Mouse (Mus musculus): ENCODE measurements around the gene Gm49369. TPM values are rescaled to one million over a fixed set of nuclear protein-coding genes. Genes with fewer than 3 reads are reported as not detected.

The Gm49369 gene
- polyA plus RNA-seq, 1 experiment from 2014 or later: 2.5 TPM

DNA sequence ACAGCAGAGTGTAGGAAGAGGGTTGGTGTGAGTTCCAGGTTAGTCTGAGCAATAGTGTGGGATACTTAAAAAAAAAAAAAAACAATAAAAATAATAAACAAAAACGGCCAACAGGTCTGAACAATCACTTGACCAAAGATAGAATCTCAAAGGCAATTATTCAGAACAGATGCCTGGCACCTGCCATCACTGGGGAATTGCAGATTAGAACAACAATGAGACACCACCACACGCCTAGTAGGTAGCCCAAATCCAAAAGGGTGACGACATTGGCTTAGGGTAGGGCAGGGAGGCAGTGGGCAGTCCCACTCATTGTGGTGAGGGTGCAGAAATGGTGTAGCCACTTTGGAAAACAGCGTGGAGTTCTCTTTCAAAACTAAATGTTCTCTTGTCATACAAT lies 9.1 kb upstream of the Gm49369 start:
- Histone ChIP-seq H3K4me3 (replicated peaks) (no peak overlapping the region), H3K27ac (no peak overlapping the region), H3K9ac (no peak overlapping the region), H3K9me3 (replicated peaks) (no peaks in the 10 kb centered on the region), H3K4me1 (peaks cover 26% of the 10 kb centered on the region), H3K36me3 (no peaks in the 10 kb centered on the region), H3K4me2 (no peak overlapping the region), H3K27me3 (no peaks in the 10 kb centered on the region)
- 72% methylated on average over 4 of the region's 4 CpGs for WGBS
- ATAC-seq (replicated peaks; ENCODE audit: low FRiP score): no peak

DNA sequence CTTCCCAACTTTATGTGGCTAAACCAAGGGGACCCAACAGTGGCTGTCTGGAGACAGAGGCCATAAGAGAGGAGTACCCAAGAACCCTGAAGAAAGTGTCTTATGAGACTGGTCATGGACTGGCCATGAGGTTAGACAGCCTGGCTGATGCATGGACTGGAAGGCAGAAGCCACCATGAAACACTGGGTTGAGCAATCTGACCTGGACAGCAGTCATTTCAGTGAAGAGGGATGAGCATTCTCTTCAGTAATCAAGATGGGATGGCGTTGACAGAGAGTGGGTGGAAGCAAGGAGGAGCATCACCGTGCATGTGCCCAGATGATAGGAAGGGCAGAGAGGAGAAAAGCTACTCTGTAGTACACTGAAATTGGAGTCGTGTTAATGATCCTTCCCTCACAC lies 8.6 kb upstream of the Gm49369 start:
- Histone ChIP-seq H3K27me3 (no peaks in the 10 kb centered on the region), H3K9ac (no peak overlapping the region), H3K4me2 (no peak overlapping the region), H3K4me1 (peaks cover 31% of the 10 kb centered on the region), H3K4me3 (replicated peaks) (no peak overlapping the region), H3K9me3 (replicated peaks) (no peaks in the 10 kb centered on the region), H3K27ac (no peak overlapping the region), H3K36me3 (no peaks in the 10 kb centered on the region)
- WGBS: 68% methylated on average over 3 of the region's 3 CpGs
- ATAC-seq (replicated peaks; ENCODE audit: low FRiP score): no peak

DNA sequence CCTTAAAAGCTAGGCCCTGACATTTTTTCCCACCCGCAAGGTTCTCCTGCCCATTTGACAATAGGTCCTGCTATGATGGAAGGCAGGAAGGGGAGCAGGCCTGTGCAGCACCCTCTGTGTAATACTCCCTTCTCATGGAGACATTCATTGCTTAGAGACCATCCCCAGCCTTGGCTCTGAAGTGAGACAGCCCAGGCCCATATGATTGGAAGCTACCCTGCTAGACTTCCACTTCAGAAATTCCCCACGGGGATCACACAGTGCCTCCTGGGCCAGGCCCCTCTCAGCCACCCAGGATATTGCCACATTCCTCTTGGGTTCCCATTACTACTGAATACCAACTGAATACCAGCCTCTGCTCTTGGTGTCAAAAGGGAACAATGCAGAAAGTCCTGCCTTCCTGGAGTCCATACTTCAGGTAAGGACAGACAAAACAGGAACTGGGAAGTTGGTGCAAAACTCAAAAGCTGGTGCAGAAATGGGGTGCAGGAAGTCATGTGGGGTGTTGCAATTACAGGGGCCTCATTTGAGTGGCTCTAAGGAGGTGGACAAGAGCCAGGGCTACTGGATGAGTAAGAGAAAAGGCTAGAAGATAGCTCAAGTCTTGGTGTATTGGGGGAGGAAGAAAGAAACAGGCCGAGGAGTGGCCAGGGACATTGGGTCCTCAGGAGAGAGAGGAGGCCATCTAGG lies 7.6 kb upstream of the Gm49369 start:
- H3K4me3 ChIP-seq (replicated peaks): no peak overlapping the region
- 88% methylated on average over 3 of the region's 3 CpGs for WGBS
- no peak overlapping the region for H3K27ac ChIP-seq
- H3K4me2 ChIP-seq: no peak overlapping the region
- ATAC-seq (replicated peaks; ENCODE audit: low FRiP score): no peak
- peaks cover 4% of the 10 kb centered on the region for H3K36me3 ChIP-seq
- no peak overlapping the region for H3K9ac ChIP-seq
- peaks cover 41% of the 10 kb centered on the region for H3K4me1 ChIP-seq
- no peaks in the 10 kb centered on the region for H3K27me3 ChIP-seq
- H3K9me3 ChIP-seq (replicated peaks): no peaks in the 10 kb centered on the region

DNA sequence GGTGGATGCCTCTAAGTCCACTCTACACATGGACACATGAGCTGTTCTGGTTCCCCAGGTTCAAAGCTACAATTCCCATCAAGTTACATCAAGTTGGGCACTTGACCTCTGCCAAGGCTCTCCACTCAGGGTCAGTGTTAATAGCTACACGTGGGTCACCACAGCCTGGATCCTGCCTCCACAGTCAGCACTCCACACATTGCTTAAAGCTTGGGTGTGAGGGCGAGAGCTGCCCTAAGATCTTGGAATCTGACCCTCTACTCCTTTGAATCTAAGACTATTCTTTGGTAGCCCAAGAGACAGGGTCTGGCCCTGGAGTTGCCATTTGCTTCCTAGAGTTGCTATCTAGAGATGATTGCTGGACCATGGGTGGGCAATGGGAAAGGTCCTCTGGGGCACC lies 6.3 kb upstream of the Gm49369 start:
- Histone ChIP-seq H3K36me3 (peaks cover 17% of the 10 kb centered on the region), H3K4me1 (peaks cover 32% of the 10 kb centered on the region), H3K4me2 (no peak overlapping the region), H3K4me3 (replicated peaks) (no peak overlapping the region), H3K27ac (no peak overlapping the region), H3K9me3 (replicated peaks) (no peaks in the 10 kb centered on the region), H3K9ac (no peak overlapping the region), H3K27me3 (no peaks in the 10 kb centered on the region)
- WGBS: 96% methylated on average over 2 of the region's 2 CpGs
- ATAC-seq (replicated peaks; ENCODE audit: low FRiP score): no peak

DNA sequence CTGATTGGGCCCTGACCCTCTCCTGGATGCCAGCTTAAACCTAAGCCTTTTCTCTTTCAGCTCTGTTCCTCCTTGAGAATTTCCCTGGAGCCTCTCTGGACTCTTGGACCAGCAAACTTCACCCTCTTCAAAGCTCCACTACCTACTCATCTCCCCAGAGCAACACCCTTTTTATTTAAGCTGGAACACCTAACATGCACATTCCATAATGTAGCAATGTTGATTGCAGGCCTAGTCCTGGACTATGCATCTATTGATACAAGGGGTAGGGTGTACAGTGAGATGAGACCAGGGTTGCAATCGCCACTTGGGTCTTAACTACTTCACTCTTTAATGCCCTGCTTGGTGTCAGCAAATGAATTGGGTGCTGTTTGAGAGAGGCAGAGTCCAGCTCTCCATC lies 5.7 kb upstream of the Gm49369 start:
- Histone ChIP-seq H3K9me3 (replicated peaks) (no peaks in the 10 kb centered on the region), H3K36me3 (peaks cover 22% of the 10 kb centered on the region), H3K27ac (peak overlapping the region; percentile 76), H3K9ac (no peak overlapping the region), H3K4me2 (peak overlapping the region; percentile 89), H3K27me3 (no peaks in the 10 kb centered on the region), H3K4me1 (peaks cover 27% of the 10 kb centered on the region), H3K4me3 (replicated peaks) (peak overlapping the region; percentile 72)
- ATAC-seq (replicated peaks; ENCODE audit: low FRiP score): no peak
- WGBS: 92% methylated on average over 1 of the region's 1 CpGs

DNA sequence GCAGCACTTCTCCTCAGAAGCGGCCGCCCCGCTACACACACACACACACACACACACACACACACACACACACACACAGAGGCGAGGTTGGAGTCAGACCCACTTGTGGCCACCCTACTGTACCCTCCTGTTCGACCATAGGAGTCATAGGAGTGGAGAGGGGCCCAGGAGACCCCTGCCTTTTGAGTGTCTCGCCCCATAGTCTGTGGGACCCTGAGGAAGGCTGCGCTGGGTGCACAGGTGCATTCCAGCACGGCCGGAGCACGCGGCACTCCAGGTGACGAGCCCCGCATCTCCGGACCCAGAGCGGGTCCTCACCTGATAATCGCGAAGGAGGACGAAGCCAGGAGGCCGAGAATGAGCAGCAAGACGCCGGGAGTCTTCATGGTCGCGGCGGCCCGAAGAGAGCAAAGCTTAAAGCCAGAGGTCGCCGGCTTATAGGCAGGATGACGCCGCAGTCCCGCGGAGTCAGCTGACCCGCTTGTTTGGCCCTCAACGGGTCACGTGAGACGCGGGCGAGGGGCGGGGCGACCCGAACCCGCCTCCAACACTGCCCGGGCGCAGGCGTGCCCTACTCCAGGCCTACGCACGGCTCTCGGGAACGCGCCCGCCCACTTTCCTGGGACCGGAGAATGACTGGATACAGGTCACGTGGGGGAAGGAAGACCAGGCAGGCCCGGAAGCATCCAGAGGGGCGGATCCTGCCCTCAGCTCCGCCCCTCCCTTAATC lies 5.1 kb upstream of the Gm49369 start, which contains the start of gene Ctsd:
Gene Ctsd (minus strand): TSS at position 620 of the 730 bp plus-strand sequence.
- H3K36me3 ChIP-seq: peaks cover 28% of the 10 kb centered on the region
- H3K27me3 ChIP-seq: no peaks in the 10 kb centered on the region
- peaks cover 22% of the 10 kb centered on the region for H3K4me1 ChIP-seq
- peak within 1 kb of the TSS; percentile 76 for H3K27ac ChIP-seq
- H3K9ac ChIP-seq: peak within 1 kb of the TSS; percentile 77
- H3K4me3 ChIP-seq (replicated peaks): peak within 1 kb of the TSS; percentile 72
- WGBS: under 1% methylated on average over 55 of the region's 55 CpGs
- ATAC-seq (replicated peaks; ENCODE audit: low FRiP score): peak; percentile 97
- no peaks in the 10 kb centered on the region for H3K9me3 ChIP-seq (replicated peaks)
- H3K4me2 ChIP-seq: peak within 1 kb of the TSS; percentile 89

DNA sequence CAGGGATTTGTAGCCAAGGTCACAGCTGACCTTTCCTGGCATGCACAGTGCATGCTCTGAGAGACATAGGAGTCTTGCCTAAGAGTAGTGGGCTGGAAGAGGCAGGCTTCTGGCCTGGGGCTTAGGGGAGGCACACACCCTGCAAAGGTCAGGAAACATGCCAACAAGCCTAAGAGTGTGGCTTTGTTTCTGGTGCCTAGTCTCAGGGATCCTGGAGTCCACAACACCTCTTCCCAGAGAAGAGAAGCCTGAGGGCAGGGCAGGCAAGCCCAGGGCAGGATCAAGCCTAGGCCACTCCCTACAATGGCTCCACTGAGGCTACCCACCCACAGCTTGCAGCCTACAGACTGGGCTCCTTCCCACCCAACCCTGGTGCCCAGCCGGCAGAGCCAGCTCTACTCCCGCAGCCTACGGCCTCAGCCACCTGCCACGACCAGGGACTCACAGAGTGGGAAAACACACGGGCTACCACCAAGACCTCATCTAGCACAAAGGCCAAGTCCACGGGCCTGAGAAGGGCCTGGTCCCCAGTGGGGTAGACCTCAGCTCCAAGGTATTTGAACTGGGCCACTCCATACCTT lies 4.2 kb upstream of the Gm49369 start:
- H3K36me3 ChIP-seq: peaks cover 37% of the 10 kb centered on the region
- peak; percentile 9; the same call in 1 of the 2 replicates for ATAC-seq (replicated peaks; ENCODE audit: low FRiP score)
- H3K27ac ChIP-seq: peak overlapping the region; percentile 76; the same call in 1 of the 2 replicates
- no peaks in the 10 kb centered on the region for H3K9me3 ChIP-seq (replicated peaks)
- 41% methylated on average over 6 of the region's 6 CpGs for WGBS
- H3K4me1 ChIP-seq: peaks cover 22% of the 10 kb centered on the region
- no peaks in the 10 kb centered on the region for H3K27me3 ChIP-seq
- peak overlapping the region; percentile 89 for H3K4me2 ChIP-seq
- H3K4me3 ChIP-seq (replicated peaks): peak overlapping the region; percentile 72
- peak overlapping the region; percentile 77 for H3K9ac ChIP-seq

DNA sequence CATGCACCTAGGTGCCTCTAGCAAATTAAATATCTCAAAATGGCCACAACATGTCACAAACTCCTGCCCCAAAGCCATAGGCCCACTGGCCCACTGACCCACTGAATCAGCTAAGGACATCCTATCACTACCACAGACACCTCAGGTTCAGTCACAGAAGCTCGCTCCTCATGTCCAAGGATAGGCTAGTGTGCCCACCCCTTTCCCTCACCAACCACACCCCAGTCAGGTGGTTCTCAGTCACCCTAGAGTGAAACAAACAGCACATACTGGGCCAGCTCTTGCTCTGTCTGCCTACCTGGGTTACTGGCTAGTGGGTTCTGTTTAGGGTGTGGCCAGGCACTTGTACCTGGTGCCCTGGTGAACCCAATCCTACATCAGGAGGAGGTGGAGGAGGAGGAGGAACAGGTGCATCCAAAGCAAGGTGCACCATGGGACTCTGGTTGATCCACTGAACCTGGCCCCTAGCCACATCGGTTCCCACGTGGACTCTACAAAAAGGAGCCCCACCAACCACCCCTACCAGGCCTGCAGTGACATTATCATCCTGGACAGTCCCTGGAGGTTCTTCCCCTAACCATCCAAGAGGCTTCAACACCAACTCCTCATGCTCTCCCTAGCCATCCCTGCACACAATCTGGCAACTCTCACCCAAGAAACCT lies 3.4 kb upstream of the Gm49369 start:
- H3K27ac ChIP-seq: no peak overlapping the region
- H3K4me3 ChIP-seq (replicated peaks): peak overlapping the region; percentile 72
- H3K4me1 ChIP-seq: peaks cover 22% of the 10 kb centered on the region
- H3K27me3 ChIP-seq: no peaks in the 10 kb centered on the region
- peaks cover 45% of the 10 kb centered on the region for H3K36me3 ChIP-seq
- no peak for ATAC-seq (replicated peaks; ENCODE audit: low FRiP score)
- H3K9ac ChIP-seq: peak overlapping the region; percentile 77
- WGBS: 90% methylated on average over 3 of the region's 3 CpGs
- no peaks in the 10 kb centered on the region for H3K9me3 ChIP-seq (replicated peaks)
- H3K4me2 ChIP-seq: peak overlapping the region; percentile 89

DNA sequence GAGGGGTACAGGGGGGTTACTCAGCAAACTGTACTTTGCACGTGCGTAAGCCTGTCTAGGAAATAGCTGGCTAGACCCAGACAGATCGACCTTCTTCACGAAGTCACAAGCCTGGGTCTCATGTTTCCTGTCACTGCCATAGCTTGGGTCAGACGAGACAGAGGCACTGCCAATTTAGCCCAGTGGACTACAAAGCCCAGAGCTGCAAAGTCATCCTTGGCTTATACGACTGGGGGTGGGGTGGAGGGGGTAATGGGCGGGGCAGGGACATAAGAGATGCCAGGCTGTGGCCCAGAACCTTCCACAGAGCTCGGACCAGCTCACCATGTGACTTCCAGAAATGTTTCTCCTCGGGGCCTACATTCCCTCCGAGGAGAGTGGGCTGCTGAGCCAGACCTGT lies 1.8 kb upstream of the Gm49369 start:
- no peak overlapping the region for H3K9ac ChIP-seq
- H3K4me3 ChIP-seq (replicated peaks): no peak overlapping the region
- no peaks in the 10 kb centered on the region for H3K9me3 ChIP-seq (replicated peaks)
- H3K36me3 ChIP-seq: peaks cover 61% of the 10 kb centered on the region
- H3K4me1 ChIP-seq: peaks cover 22% of the 10 kb centered on the region
- ATAC-seq (replicated peaks; ENCODE audit: low FRiP score): no peak
- no peak overlapping the region for H3K4me2 ChIP-seq
- 76% methylated on average over 10 of the region's 10 CpGs for WGBS
- H3K27me3 ChIP-seq: no peaks in the 10 kb centered on the region
- H3K27ac ChIP-seq: no peak overlapping the region

DNA sequence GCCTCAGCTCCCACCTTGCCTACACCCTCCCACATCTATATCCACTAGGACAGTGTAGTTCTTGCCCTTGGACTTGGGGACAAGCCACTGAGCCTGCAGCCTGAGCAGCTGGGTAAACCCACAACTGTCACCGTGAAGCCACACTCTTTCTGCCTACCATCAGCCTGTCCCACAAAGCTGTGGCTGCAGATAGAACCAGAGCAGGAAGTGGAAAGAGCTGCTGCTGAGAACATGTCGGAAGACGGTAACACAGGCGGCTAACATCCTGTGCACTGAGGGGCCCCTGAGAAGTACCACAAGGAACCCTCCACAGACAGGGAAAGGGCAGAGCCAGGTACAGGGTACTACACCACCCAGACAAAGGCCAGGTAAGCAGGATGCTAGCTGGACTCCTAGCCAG lies 1.3 kb downstream of the Gm49369 start:
- H3K9me3 ChIP-seq (replicated peaks): no peaks in the 10 kb centered on the region
- no peak overlapping the region for H3K4me3 ChIP-seq (replicated peaks)
- ATAC-seq (replicated peaks; ENCODE audit: low FRiP score): no peak
- WGBS: 85% methylated on average over 4 of the region's 4 CpGs
- no peak overlapping the region for H3K27ac ChIP-seq
- peaks cover 92% of the 10 kb centered on the region for H3K36me3 ChIP-seq
- no peak overlapping the region for H3K9ac ChIP-seq
- peaks cover 11% of the 10 kb centered on the region for H3K4me1 ChIP-seq
- no peaks in the 10 kb centered on the region for H3K27me3 ChIP-seq
- H3K4me2 ChIP-seq: no peak overlapping the region

DNA sequence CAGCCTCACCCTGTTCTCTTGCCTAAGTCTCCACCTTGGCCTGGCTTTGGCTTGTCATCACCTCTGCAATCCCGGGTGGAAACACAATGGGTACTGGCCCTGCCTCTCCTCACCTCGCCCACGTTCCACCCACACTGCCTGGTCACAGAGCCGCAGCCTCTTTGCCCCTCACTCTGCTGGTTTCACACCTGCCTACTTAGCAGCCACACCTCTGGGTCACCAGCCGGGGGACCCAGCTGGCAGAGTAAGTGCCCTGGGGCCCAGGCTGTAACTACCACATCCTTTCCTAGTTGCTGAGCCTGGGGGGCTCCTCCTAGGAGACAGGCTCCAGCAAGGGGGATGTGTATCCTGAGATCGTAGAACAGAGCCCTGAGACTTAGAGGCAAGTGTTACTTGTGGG lies 3.3 kb downstream of the Gm49369 start:
- Histone ChIP-seq H3K4me2 (no peak overlapping the region), H3K4me1 (peaks cover 4% of the 10 kb centered on the region; the same call in 1 of the 2 replicates), H3K9ac (no peak overlapping the region), H3K9me3 (replicated peaks) (no peaks in the 10 kb centered on the region), H3K27ac (no peak overlapping the region), H3K4me3 (replicated peaks) (no peak overlapping the region), H3K27me3 (no peaks in the 10 kb centered on the region), H3K36me3 (peaks cover 88% of the 10 kb centered on the region)
- no peak for ATAC-seq (replicated peaks; ENCODE audit: low FRiP score)
- WGBS: 85% methylated on average over 6 of the region's 6 CpGs

Measured in kidney, embryonic 15.5 days (tissue).